9 mouse cellular contexts compared by ENCODE assay signal in the genomic region with DNA sequence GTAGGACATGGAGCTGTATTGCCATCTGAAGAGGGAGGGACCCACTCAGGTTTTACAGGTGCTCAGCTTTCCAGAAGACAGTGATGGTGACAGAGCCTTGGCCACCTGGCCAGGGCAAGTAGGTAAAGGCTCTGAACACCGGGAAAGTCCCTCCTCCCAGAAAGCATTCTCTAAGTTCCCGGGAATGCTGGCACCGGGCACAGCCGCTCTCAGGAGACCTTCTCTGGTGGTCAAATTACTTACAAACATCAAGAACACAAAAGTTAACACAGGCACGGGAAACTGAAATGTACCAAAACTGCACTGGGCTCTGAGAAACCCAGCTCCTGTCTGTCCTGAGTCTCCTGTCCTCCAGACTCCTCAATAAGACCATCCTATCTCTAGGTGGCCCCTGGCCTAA. TPM values are rescaled to one million over a fixed set of nuclear protein-coding genes. Genes with fewer than 3 reads are reported as not detected.
DNase-seq lines count a peak whose midpoint lies in the region; ATAC-seq and TF ChIP-seq lines count a peak whose summit lies in the region.
"Had no signal": no experiment of that assay in that cellular context is flagged by ENCODE, and none has a peak within 500 bp of the region (broad histone marks: within the 10 kb centered on the region; RNA-seq: fewer than 3 reads in every experiment).

No protein-coding gene starts in this region.

- no peak for TF ChIP-seq CTCF in layer of hippocampus, adult 2 months (conservative IDR thresholded peaks at IDR 0.05)
- TF ChIP-seq CTCF in cortical plate, adult 2 months (IDR thresholded peaks at IDR 0.05; ENCODE audit: extremely low read depth, insufficient read depth, low read length), result no peak

- H3K4me3 ChIP-seq in layer of hippocampus, adult 2 months, result peak overlapping the region; percentile 57
- peak overlapping the region; percentile 93 for H3K4me3 ChIP-seq in cortical plate, adult 2 months (ENCODE audit: insufficient read depth, low read length)
- H3K4me3 ChIP-seq in hindbrain, embryonic 15.5 days, result peak overlapping the region; percentile 93
- H3K4me3 ChIP-seq in midbrain, embryonic 16.5 days (ENCODE audit: low read depth, low read length), result peak overlapping the region; percentile 89

- H3K36me3 ChIP-seq in hindbrain, embryonic 15.5 days, result no peaks in the 10 kb centered on the region
- H3K36me3 ChIP-seq in midbrain, embryonic 16.5 days (ENCODE audit: control insufficient read depth, insufficient read depth, low read length), result no peaks in the 10 kb centered on the region

- no peak for ATAC-seq in hindbrain, embryonic 15.5 days (ENCODE audit: low FRiP score, low read depth)
- no peak for ATAC-seq in midbrain, embryonic 16.5 days
- no peak for ATAC-seq in megakaryocyte progenitor cell, adult 5-6 weeks (replicated peaks; ENCODE audit: poor library complexity)

- H3K27ac ChIP-seq in layer of hippocampus, adult 2 months, result peak overlapping the region; percentile 97
- no peak overlapping the region for H3K27ac ChIP-seq in cortical plate, adult 2 months (ENCODE audit: insufficient read depth, low read length)
- peak overlapping the region; percentile 91 for H3K27ac ChIP-seq in hindbrain, embryonic 15.5 days (replicated peaks)
- peak overlapping the region; percentile 91 for H3K27ac ChIP-seq in midbrain, embryonic 16.5 days (ENCODE audit: low read length)

- WGBS in hindbrain, embryonic 15.5 days, result 10% methylated on average over 5 of the region's 5 CpGs
- WGBS in midbrain, embryonic 16.5 days, result 7% methylated on average over 5 of the region's 5 CpGs

- peak overlapping the region; percentile 72 for H3K4me2 ChIP-seq in hindbrain, embryonic 15.5 days
- peak overlapping the region; percentile 94 for H3K4me2 ChIP-seq in midbrain, embryonic 16.5 days (ENCODE audit: low read length)

- H3K27me3 ChIP-seq in hindbrain, embryonic 15.5 days, result no peaks in the 10 kb centered on the region
- H3K27me3 ChIP-seq in midbrain, embryonic 16.5 days (ENCODE audit: control insufficient read depth, insufficient read depth, low read depth, low read length), result no peaks in the 10 kb centered on the region

- H3K9me3 ChIP-seq in hindbrain, embryonic 15.5 days, result no peaks in the 10 kb centered on the region
- H3K9me3 ChIP-seq in midbrain, embryonic 16.5 days (replicated peaks; ENCODE audit: control insufficient read depth, low read length, poor library complexity, severe bottlenecking), result no peaks in the 10 kb centered on the region

- peaks cover 14% of the 10 kb centered on the region for H3K4me1 ChIP-seq in cortical plate, adult 2 months (ENCODE audit: control insufficient read depth, insufficient read depth, low read length)
- H3K4me1 ChIP-seq in hindbrain, embryonic 15.5 days (replicated peaks), result peaks cover 48% of the 10 kb centered on the region
- peaks cover 32% of the 10 kb centered on the region for H3K4me1 ChIP-seq in midbrain, embryonic 16.5 days (ENCODE audit: control insufficient read depth, insufficient read depth, low read length)

- TF ChIP-seq POLR2A in cortical plate, adult 2 months (IDR thresholded peaks at IDR 0.05; ENCODE audit: extremely low read depth, insufficient read depth, low read length), result no peak

- no peak for DNase-seq in layer of hippocampus, adult 2 months (ENCODE audit: low spot score in 2 of 2)
- DNase-seq in layer of hippocampus, postnatal 25 days (ENCODE audit: extremely low spot score in 1 of 2, low spot score in 1 of 2), result no peak
- DNase-seq in gastrocnemius, postnatal 4 days (ENCODE audit: low spot score in 2 of 2), result no peak
- DNase-seq in spleen, adult 18-20 months, result no peak

- peak overlapping the region; percentile 88 for H3K9ac ChIP-seq in hindbrain, embryonic 15.5 days
- H3K9ac ChIP-seq in midbrain, embryonic 16.5 days (ENCODE audit: low read depth, low read length), result peak overlapping the region; percentile 97

RNA-seq across cellular contexts. Expression of a gene that starts 45.3 kb away (rescaled TPM):
- total RNA-seq in layer of hippocampus, adult 2 months (2021), result 1 to 10 TPM in 1 of 2 experiments, under 1 TPM in 1; 0.91 to 1.3 TPM
- 1 to 10 TPM; 1.1 to 1.5 TPM for total RNA-seq in layer of hippocampus, postnatal 25 days (2021)
- 0.98 and 1.0 TPM in 2 replicates for polyA plus RNA-seq in cortical plate, adult 2 months (2012; rRNA removed)
- polyA plus RNA-seq in hindbrain, embryonic 15.5 days (2015; fragmentation: Nextera tagmentation; extraction: Ambion mirVana), result 3.3 and 3.5 TPM in 2 replicates
- polyA plus RNA-seq in midbrain, embryonic 16.5 days (2015; fragmentation: Nextera tagmentation; extraction: Ambion mirVana), result 3.8 and 4.3 TPM in 2 replicates
- total RNA-seq in gastrocnemius, postnatal 4 days (2021), result under 1 TPM in 1 of 2 experiments, not detected in 1; 0.08 TPM
- 0.02 and 0.05 TPM in 2 replicates for total RNA-seq in megakaryocyte progenitor cell, adult 5-6 weeks (2015)
- total RNA-seq in megakaryocyte progenitor cell, adult 5-6 weeks (2017), result 0.25 TPM in 1 of 2 replicates, not detected in the other
- polyA plus RNA-seq: adrenal gland, adult 2 months had no signal

RNA-seq across cellular contexts. Expression of a gene that starts 45.6 kb away (rescaled TPM):
- 10 to 100 TPM; 36.9 to 37.2 TPM for total RNA-seq in layer of hippocampus, adult 2 months (2021)
- total RNA-seq in layer of hippocampus, postnatal 25 days (2021), result 10 to 100 TPM; 32.6 to 34.1 TPM
- polyA plus RNA-seq in cortical plate, adult 2 months (2012; rRNA removed), result 17.2 and 17.3 TPM in 2 replicates
- 2.6 and 3.4 TPM in 2 replicates for polyA plus RNA-seq in hindbrain, embryonic 15.5 days (2015; fragmentation: Nextera tagmentation; extraction: Ambion mirVana)
- 2.9 and 3.2 TPM in 2 replicates for polyA plus RNA-seq in midbrain, embryonic 16.5 days (2015; fragmentation: Nextera tagmentation; extraction: Ambion mirVana)
- 10 to 100 TPM; 11.3 to 13.5 TPM for total RNA-seq in gastrocnemius, postnatal 4 days (2021)
- 10.8 and 12.2 TPM in 2 replicates for total RNA-seq in megakaryocyte progenitor cell, adult 5-6 weeks (2015)
- total RNA-seq in megakaryocyte progenitor cell, adult 5-6 weeks (2017), result 20.6 and 21.5 TPM in 2 replicates
